Mouse (Mus musculus) CH12.LX (cell line): ENCODE data around the gene Snrpd2. TPM values are rescaled to one million over a fixed set of nuclear protein-coding genes. Genes with fewer than 3 reads are reported as not detected.

Experiments used
- polyA plus RNA-seq: library from polyadenylated mRNA; unstranded; fragments of >175 nt; gene quantifications from 2 replicates; pipeline ENCODE4 v1.2.1, GENCODE M21; 2012; ENCODE audit warnings: low read depth; ENCODE audit not compliant: insufficient read length
- total RNA-seq, 2 experiments: library from RNA; depleted of rRNA; stranded (reverse); fragments of 300-350 nt in 1 of 2; fragments of >200 nt in 1 of 2; gene quantifications; 2 replicates each; pipeline ENCODE4 v1.2.3; 2012 to 2014

Gene Snrpd2
- total and polyA plus RNA-seq, 3 experiments, result 177 to 348 (median 213) TPM

Other genes with a start within 250 kb of the Snrpd2 start
Only the 20 nearest of the 26 such genes appear.
- not detected in 2 replicates for gene Nanos2, start 162.3 kb upstream of the Snrpd2 start, total RNA-seq (2012; rRNA removed)
- not detected in 2 replicates for gene Nanos2, start 162.3 kb upstream of the Snrpd2 start, total RNA-seq (2014; rRNA removed)
- not detected in 2 replicates for gene Nanos2, start 162.3 kb upstream of the Snrpd2 start, polyA plus RNA-seq
- 2.5 and 2.8 TPM in 2 replicates for gene Mypop, start 158.5 kb upstream of the Snrpd2 start, total RNA-seq (2012; rRNA removed)
- 1.2 and 1.3 TPM in 2 replicates for gene Mypop, start 158.5 kb upstream of the Snrpd2 start, total RNA-seq (2014; rRNA removed)
- 4.1 and 4.7 TPM in 2 replicates for gene Mypop, start 158.5 kb upstream of the Snrpd2 start, polyA plus RNA-seq
- 11.8 and 12.8 TPM in 2 replicates for gene Irf2bp1, start 145.7 kb upstream of the Snrpd2 start, total RNA-seq (2012; rRNA removed)
- 3.7 and 4.9 TPM in 2 replicates for gene Irf2bp1, start 145.7 kb upstream of the Snrpd2 start, total RNA-seq (2014; rRNA removed)
- 6.6 and 7.1 TPM in 2 replicates for gene Irf2bp1, start 145.7 kb upstream of the Snrpd2 start, polyA plus RNA-seq
- gene Foxa3, start 126.2 kb upstream of the Snrpd2 start, total RNA-seq (2012; rRNA removed), result 0.08 TPM in 1 of 2 replicates, not detected in the other
- gene Foxa3, start 126.2 kb upstream of the Snrpd2 start, total RNA-seq (2014; rRNA removed), result not detected in 2 replicates
- not detected in 2 replicates for gene Foxa3, start 126.2 kb upstream of the Snrpd2 start, polyA plus RNA-seq
- 129 and 141 TPM in 2 replicates for gene Sympk, start 125.3 kb upstream of the Snrpd2 start, total RNA-seq (2012; rRNA removed)
- 42.0 and 43.7 TPM in 2 replicates for gene Sympk, start 125.3 kb upstream of the Snrpd2 start, total RNA-seq (2014; rRNA removed)
- gene Sympk, start 125.3 kb upstream of the Snrpd2 start, polyA plus RNA-seq, result 97.4 and 111 TPM in 2 replicates
- 0.17 and 0.25 TPM in 2 replicates for gene Rsph6a, start 95.0 kb upstream of the Snrpd2 start, total RNA-seq (2012; rRNA removed)
- gene Rsph6a, start 95.0 kb upstream of the Snrpd2 start, total RNA-seq (2014; rRNA removed), result not detected in 2 replicates
- not detected in 2 replicates for gene Rsph6a, start 95.0 kb upstream of the Snrpd2 start, polyA plus RNA-seq
- not detected in 2 replicates for gene Dmwd, start 73.5 kb upstream of the Snrpd2 start, total RNA-seq (2012; rRNA removed)
- gene Dmwd, start 73.5 kb upstream of the Snrpd2 start, total RNA-seq (2014; rRNA removed), result not detected in 2 replicates
- gene Dmwd, start 73.5 kb upstream of the Snrpd2 start, polyA plus RNA-seq, result not detected in 2 replicates
- 0.17 and 0.30 TPM in 2 replicates for gene Dmpk, start 65.9 kb upstream of the Snrpd2 start, total RNA-seq (2012; rRNA removed)
- 0.36 TPM in 1 of 2 replicates, not detected in the other for gene Dmpk, start 65.9 kb upstream of the Snrpd2 start, total RNA-seq (2014; rRNA removed)
- 0.27 and 0.56 TPM in 2 replicates for gene Dmpk, start 65.9 kb upstream of the Snrpd2 start, polyA plus RNA-seq
- 1.3 and 1.8 TPM in 2 replicates for gene Six5, start 55.1 kb upstream of the Snrpd2 start, total RNA-seq (2012; rRNA removed)
- 0.16 TPM in 2 replicates for gene Six5, start 55.1 kb upstream of the Snrpd2 start, total RNA-seq (2014; rRNA removed)
- gene Six5, start 55.1 kb upstream of the Snrpd2 start, polyA plus RNA-seq, result 0.25 and 0.33 TPM in 2 replicates
- gene Gm4969, start 31.4 kb upstream of the Snrpd2 start, total RNA-seq (2012; rRNA removed), result 0.08 TPM in 1 of 2 replicates, not detected in the other
- gene Gm4969, start 31.4 kb upstream of the Snrpd2 start, total RNA-seq (2014; rRNA removed), result not detected in 2 replicates
- not detected in 2 replicates for gene Gm4969, start 31.4 kb upstream of the Snrpd2 start, polyA plus RNA-seq
- 11.6 and 12.5 TPM in 2 replicates for gene Fbxo46, start 29.9 kb upstream of the Snrpd2 start, total RNA-seq (2012; rRNA removed)
- 3.5 and 4.0 TPM in 2 replicates for gene Fbxo46, start 29.9 kb upstream of the Snrpd2 start, total RNA-seq (2014; rRNA removed)
- gene Fbxo46, start 29.9 kb upstream of the Snrpd2 start, polyA plus RNA-seq, result 4.8 and 6.1 TPM in 2 replicates
- gene Qpctl, start 431 bp upstream of the Snrpd2 start, total RNA-seq (2012; rRNA removed), result 9.3 and 9.8 TPM in 2 replicates
- gene Qpctl, start 431 bp upstream of the Snrpd2 start, total RNA-seq (2014; rRNA removed), result 5.1 and 5.2 TPM in 2 replicates
- 9.2 and 9.6 TPM in 2 replicates for gene Qpctl, start 431 bp upstream of the Snrpd2 start, polyA plus RNA-seq
- 0.04 TPM in 1 of 2 replicates, not detected in the other for gene Gipr, start 16.4 kb downstream of the Snrpd2 start, total RNA-seq (2012; rRNA removed)
- gene Gipr, start 16.4 kb downstream of the Snrpd2 start, total RNA-seq (2014; rRNA removed), result not detected in 2 replicates
- gene Gipr, start 16.4 kb downstream of the Snrpd2 start, polyA plus RNA-seq, result 0.11 and 0.12 TPM in 2 replicates
- gene Eml2, start 26.7 kb downstream of the Snrpd2 start, total RNA-seq (2012; rRNA removed), result 32.4 and 52.4 TPM in 2 replicates
- 12.3 and 15.6 TPM in 2 replicates for gene Eml2, start 26.7 kb downstream of the Snrpd2 start, total RNA-seq (2014; rRNA removed)
- 29.1 and 30.8 TPM in 2 replicates for gene Eml2, start 26.7 kb downstream of the Snrpd2 start, polyA plus RNA-seq
- gene Gpr4, start 62.8 kb downstream of the Snrpd2 start, total RNA-seq (2012; rRNA removed), result 0.04 and 0.08 TPM in 2 replicates
- gene Gpr4, start 62.8 kb downstream of the Snrpd2 start, total RNA-seq (2014; rRNA removed), result not detected in 2 replicates
- 0.14 and 0.31 TPM in 2 replicates for gene Gpr4, start 62.8 kb downstream of the Snrpd2 start, polyA plus RNA-seq
- 11.9 and 15.7 TPM in 2 replicates for gene Opa3, start 78.6 kb downstream of the Snrpd2 start, total RNA-seq (2012; rRNA removed)
- gene Opa3, start 78.6 kb downstream of the Snrpd2 start, total RNA-seq (2014; rRNA removed), result 8.6 and 9.4 TPM in 2 replicates
- 20.0 and 21.2 TPM in 2 replicates for gene Opa3, start 78.6 kb downstream of the Snrpd2 start, polyA plus RNA-seq
- gene Vasp, start 122.1 kb downstream of the Snrpd2 start, total RNA-seq (2012; rRNA removed), result 109 and 114 TPM in 2 replicates
- gene Vasp, start 122.1 kb downstream of the Snrpd2 start, total RNA-seq (2014; rRNA removed), result 122 and 125 TPM in 2 replicates
- gene Vasp, start 122.1 kb downstream of the Snrpd2 start, polyA plus RNA-seq, result 191 and 240 TPM in 2 replicates
- not detected in 2 replicates for gene Ppm1n, start 130.3 kb downstream of the Snrpd2 start, total RNA-seq (2012; rRNA removed)
- not detected in 2 replicates for gene Ppm1n, start 130.3 kb downstream of the Snrpd2 start, total RNA-seq (2014; rRNA removed)
- not detected in 2 replicates for gene Ppm1n, start 130.3 kb downstream of the Snrpd2 start, polyA plus RNA-seq
- 0.72 and 1.0 TPM in 2 replicates for gene Rtn2, start 132.9 kb downstream of the Snrpd2 start, total RNA-seq (2012; rRNA removed)
- 0.43 and 0.56 TPM in 2 replicates for gene Rtn2, start 132.9 kb downstream of the Snrpd2 start, total RNA-seq (2014; rRNA removed)
- gene Rtn2, start 132.9 kb downstream of the Snrpd2 start, polyA plus RNA-seq, result 0.76 and 0.80 TPM in 2 replicates
- gene Fosb, start 160.3 kb downstream of the Snrpd2 start, total RNA-seq (2012; rRNA removed), result 0.08 and 0.13 TPM in 2 replicates
- not detected in 2 replicates for gene Fosb, start 160.3 kb downstream of the Snrpd2 start, total RNA-seq (2014; rRNA removed)
- gene Fosb, start 160.3 kb downstream of the Snrpd2 start, polyA plus RNA-seq, result 0.27 and 0.56 TPM in 2 replicates